Mouse (Mus musculus): ENCODE results near the gene Serpina1f. TPM values are rescaled to one million over a fixed set of nuclear protein-coding genes. Genes with fewer than 3 reads are reported as not detected.
"Not testable (repeated sequence)": the region's sequence is repeated elsewhere in the genome, so short reads cannot be mapped to it uniquely, and the experiment has no call there.

Serpina1f gene
- polyA plus RNA-seq, 1 experiment from 2014 or later: not detected

DNA sequence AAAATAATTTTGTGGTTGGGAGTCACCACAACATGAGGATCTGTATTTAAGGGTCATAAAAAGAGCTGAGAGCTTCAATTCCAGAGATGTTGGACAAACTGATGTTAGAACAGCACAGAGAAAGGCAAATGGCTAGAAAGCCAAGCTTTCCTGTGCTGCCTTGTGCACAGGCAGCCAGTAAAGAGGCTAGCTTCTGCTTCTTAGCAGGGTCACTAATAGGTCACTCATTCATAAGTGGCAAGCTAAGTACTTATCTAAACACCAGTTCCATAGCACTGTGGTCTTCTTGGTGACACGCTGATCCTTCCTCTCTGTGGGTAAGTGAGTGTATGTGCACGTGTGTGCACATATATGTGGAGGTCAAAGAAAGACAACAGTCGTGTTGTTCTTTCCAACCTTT is 23.8 kb downstream of the Serpina1f start:
- 80% methylated on average over 3 of the region's 3 CpGs for WGBS
- Histone ChIP-seq H3K27ac (ENCODE audit: low read length) (no peak overlapping the region), H3K36me3 (ENCODE audit: control insufficient read depth, insufficient read depth) (no peaks in the 10 kb centered on the region), H3K4me2 (ENCODE audit: low read length) (no peak overlapping the region), H3K4me1 (replicated peaks; ENCODE audit: control insufficient read depth, insufficient read depth, low read length) (no peaks in the 10 kb centered on the region; the same call in 1 of the 2 replicates), H3K9me3 (ENCODE audit: control insufficient read depth, low read length) (no peaks in the 10 kb centered on the region), H3K9ac (replicated peaks; ENCODE audit: low read depth, low read length) (no peak overlapping the region), H3K27me3 (replicated peaks; ENCODE audit: control insufficient read depth, insufficient read depth, low read length) (no peaks in the 10 kb centered on the region), H3K4me3 (replicated peaks; ENCODE audit: low read length) (no peak overlapping the region)
- ATAC-seq: no peak

DNA sequence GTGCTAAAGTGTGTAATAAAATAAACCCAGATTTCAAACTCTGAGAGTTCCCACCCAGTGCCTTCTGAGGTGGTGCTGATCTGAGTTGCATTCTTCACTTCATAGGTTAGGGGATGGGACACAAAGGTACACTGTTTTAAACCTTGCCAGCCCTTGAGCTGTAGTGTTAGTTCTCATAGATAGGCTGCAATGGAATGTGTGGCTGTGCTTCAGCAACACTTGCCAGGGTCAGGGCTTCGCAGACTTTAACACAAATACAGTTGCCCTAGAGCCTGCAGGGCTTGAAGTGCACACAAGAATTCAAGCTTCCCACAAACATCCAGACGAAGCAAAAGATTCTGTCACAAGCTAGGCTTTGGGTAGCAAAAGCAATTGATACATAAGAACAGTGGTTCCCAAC is 24.4 kb downstream of the Serpina1f start:
- no peaks in the 10 kb centered on the region for H3K36me3 ChIP-seq (ENCODE audit: control insufficient read depth, insufficient read depth)
- no peaks in the 10 kb centered on the region for H3K9me3 ChIP-seq (ENCODE audit: control insufficient read depth, low read length)
- H3K4me3 ChIP-seq (replicated peaks; ENCODE audit: low read length): no peak overlapping the region
- 74% methylated on average over 2 of the region's 2 CpGs for WGBS
- ATAC-seq: no peak
- no peaks in the 10 kb centered on the region; the same call in 1 of the 2 replicates for H3K4me1 ChIP-seq (replicated peaks; ENCODE audit: control insufficient read depth, insufficient read depth, low read length)
- no peaks in the 10 kb centered on the region for H3K27me3 ChIP-seq (replicated peaks; ENCODE audit: control insufficient read depth, insufficient read depth, low read length)
- H3K9ac ChIP-seq (replicated peaks; ENCODE audit: low read depth, low read length): no peak overlapping the region
- no peak overlapping the region for H3K27ac ChIP-seq (ENCODE audit: low read length)
- no peak overlapping the region for H3K4me2 ChIP-seq (ENCODE audit: low read length)

DNA sequence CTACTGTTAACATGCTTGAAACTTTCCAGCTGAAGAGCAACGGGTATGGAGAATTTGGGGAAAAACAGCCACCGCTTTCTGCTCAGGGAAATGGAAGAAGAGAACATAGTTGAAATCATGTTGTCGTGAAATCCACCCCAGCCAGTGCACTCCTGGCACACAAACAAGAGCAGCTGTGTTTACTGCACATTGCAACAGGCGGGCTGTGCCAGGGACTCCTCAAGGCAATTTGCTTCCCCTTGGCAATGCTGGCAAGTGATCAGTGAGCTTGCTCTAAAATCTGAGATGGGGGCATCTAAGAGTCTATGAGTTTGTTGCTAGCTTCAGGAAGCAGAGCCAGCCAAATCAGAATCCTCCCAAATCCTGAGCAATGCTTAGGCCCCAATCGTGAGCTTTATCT is 25.0 kb downstream of the Serpina1f start:
- 67% methylated on average over 5 of the region's 5 CpGs for WGBS
- no peak overlapping the region for H3K4me2 ChIP-seq (ENCODE audit: low read length)
- no peaks in the 10 kb centered on the region for H3K36me3 ChIP-seq (ENCODE audit: control insufficient read depth, insufficient read depth)
- no peaks in the 10 kb centered on the region for H3K9me3 ChIP-seq (ENCODE audit: control insufficient read depth, low read length)
- ATAC-seq: peak; percentile 77
- H3K27me3 ChIP-seq (replicated peaks; ENCODE audit: control insufficient read depth, insufficient read depth, low read length): no peaks in the 10 kb centered on the region
- no peak overlapping the region for H3K4me3 ChIP-seq (replicated peaks; ENCODE audit: low read length)
- no peak overlapping the region for H3K9ac ChIP-seq (replicated peaks; ENCODE audit: low read depth, low read length)
- no peak overlapping the region for H3K27ac ChIP-seq (ENCODE audit: low read length)
- H3K4me1 ChIP-seq (replicated peaks; ENCODE audit: control insufficient read depth, insufficient read depth, low read length): no peaks in the 10 kb centered on the region; the same call in 1 of the 2 replicates

DNA sequence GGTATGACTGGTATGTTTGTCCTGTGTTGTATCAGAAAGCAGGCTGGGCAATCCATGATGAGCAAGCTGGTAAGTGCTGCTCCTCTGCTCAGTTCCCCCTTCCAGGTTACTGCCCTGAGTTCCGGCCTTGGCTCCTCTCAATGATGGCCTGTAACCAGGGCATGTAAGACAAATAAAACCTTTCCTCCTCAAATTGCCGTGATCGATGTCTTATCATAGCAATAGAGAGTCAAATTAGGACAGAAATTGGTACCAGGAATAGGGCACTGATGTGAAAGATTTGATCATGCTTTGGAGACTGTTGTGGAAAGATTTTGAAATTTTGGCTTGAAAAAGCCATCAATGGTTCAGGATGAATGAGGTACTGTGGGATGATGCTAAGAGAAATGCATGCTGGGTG is 30.0 kb downstream of the Serpina1f start:
- no peaks in the 10 kb centered on the region for H3K36me3 ChIP-seq (ENCODE audit: control insufficient read depth, insufficient read depth)
- H3K4me2 ChIP-seq (ENCODE audit: low read length): no peak overlapping the region
- H3K9me3 ChIP-seq (ENCODE audit: control insufficient read depth, low read length): no peaks in the 10 kb centered on the region
- ATAC-seq: no peak
- H3K27ac ChIP-seq (ENCODE audit: low read length): no peak overlapping the region
- H3K27me3 ChIP-seq (replicated peaks; ENCODE audit: control insufficient read depth, insufficient read depth, low read length): no peaks in the 10 kb centered on the region
- no peak overlapping the region for H3K4me3 ChIP-seq (replicated peaks; ENCODE audit: low read length)
- WGBS: 96% methylated on average over 3 of the region's 3 CpGs
- H3K4me1 ChIP-seq (replicated peaks; ENCODE audit: control insufficient read depth, insufficient read depth, low read length): no peaks in the 10 kb centered on the region
- no peak overlapping the region for H3K9ac ChIP-seq (replicated peaks; ENCODE audit: low read depth, low read length)

DNA sequence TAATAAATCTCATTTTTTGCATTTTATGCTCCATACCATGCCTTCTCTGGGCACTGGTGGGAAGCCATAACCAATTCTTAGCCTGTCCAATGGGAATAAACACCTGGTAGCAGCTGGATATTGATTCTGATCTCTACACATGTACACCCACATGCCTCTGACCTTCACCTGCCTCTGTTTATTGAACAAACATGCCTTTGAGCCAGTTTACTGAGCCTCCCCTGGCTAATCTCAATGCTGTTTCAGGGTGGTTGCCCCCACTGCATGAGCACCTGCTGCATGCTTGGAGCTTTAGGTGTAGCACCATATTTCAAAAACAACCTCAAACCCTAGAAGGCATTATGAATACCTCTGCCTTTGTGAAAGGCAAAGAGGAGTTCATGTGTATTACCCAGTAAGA is 33.3 kb downstream of the Serpina1f start:
- H3K36me3 ChIP-seq (ENCODE audit: control insufficient read depth, insufficient read depth); H3K9me3 ChIP-seq (ENCODE audit: control insufficient read depth, low read length); H3K27ac ChIP-seq (ENCODE audit: low read length); ATAC-seq; H3K27me3 ChIP-seq (replicated peaks; ENCODE audit: control insufficient read depth, insufficient read depth, low read length); H3K4me3 ChIP-seq (replicated peaks; ENCODE audit: low read length); H3K4me1 ChIP-seq (replicated peaks; ENCODE audit: control insufficient read depth, insufficient read depth, low read length); H3K9ac ChIP-seq (replicated peaks; ENCODE audit: low read depth, low read length); H3K4me2 ChIP-seq (ENCODE audit: low read length): not testable (repeated sequence)

DNA sequence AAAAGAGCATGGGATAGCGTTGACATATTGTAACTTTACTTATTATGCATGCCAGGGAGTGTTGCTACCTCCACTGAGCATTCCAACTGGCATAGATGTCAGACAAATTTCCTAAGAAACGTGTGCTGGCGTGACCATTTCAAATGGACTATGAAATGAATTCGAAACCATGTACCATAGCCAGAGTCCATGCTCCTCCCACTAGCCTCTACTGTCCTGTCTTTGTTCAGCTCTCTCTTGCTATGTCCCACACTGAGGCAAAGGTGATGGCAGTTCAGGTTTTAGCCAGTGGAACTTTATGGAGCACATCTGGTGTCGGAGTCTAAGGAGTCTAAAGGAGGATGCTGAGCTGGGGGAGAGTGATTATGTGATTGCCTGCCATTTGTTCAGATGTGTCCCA is 35.3 kb downstream of the Serpina1f start:
- no peaks in the 10 kb centered on the region for H3K4me1 ChIP-seq (replicated peaks; ENCODE audit: control insufficient read depth, insufficient read depth, low read length)
- H3K27ac ChIP-seq (ENCODE audit: low read length): no peak overlapping the region
- H3K9me3 ChIP-seq (ENCODE audit: control insufficient read depth, low read length): no peaks in the 10 kb centered on the region
- no peaks in the 10 kb centered on the region for H3K27me3 ChIP-seq (replicated peaks; ENCODE audit: control insufficient read depth, insufficient read depth, low read length)
- H3K4me3 ChIP-seq (replicated peaks; ENCODE audit: low read length): no peak overlapping the region
- ATAC-seq: no peak
- WGBS: 86% methylated on average over 5 of the region's 5 CpGs
- H3K9ac ChIP-seq (replicated peaks; ENCODE audit: low read depth, low read length): no peak overlapping the region
- no peaks in the 10 kb centered on the region for H3K36me3 ChIP-seq (ENCODE audit: control insufficient read depth, insufficient read depth)
- no peak overlapping the region for H3K4me2 ChIP-seq (ENCODE audit: low read length)

DNA sequence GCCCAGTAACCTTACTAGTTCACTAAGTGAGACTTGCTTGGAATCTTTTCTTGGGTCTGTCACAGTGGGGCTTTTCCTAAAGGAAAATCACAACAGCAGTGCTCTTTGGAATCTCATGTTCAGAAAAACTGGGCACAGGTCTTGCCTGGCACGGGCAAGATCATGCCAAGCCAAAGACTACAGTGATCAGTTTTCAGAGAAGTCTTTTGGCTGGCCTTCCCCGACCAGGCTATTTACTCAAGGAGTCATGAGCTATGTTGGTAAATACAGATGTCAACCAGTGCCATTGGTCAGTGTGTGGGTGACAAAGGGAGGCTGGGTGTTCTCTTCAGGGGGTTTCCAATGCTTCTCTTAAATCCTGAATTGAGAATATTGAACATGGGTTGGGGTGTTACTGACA is 36.2 kb downstream of the Serpina1f start:
- Histone ChIP-seq H3K4me1 (replicated peaks; ENCODE audit: control insufficient read depth, insufficient read depth, low read length) (no peaks in the 10 kb centered on the region), H3K27me3 (replicated peaks; ENCODE audit: control insufficient read depth, insufficient read depth, low read length) (no peaks in the 10 kb centered on the region), H3K36me3 (ENCODE audit: control insufficient read depth, insufficient read depth) (no peaks in the 10 kb centered on the region), H3K9me3 (ENCODE audit: control insufficient read depth, low read length) (no peaks in the 10 kb centered on the region), H3K27ac (ENCODE audit: low read length) (no peak overlapping the region), H3K9ac (replicated peaks; ENCODE audit: low read depth, low read length) (no peak overlapping the region), H3K4me3 (replicated peaks; ENCODE audit: low read length) (no peak overlapping the region), H3K4me2 (ENCODE audit: low read length) (no peak overlapping the region)
- ATAC-seq: no peak
- 77% methylated on average over 2 of the region's 2 CpGs for WGBS

DNA sequence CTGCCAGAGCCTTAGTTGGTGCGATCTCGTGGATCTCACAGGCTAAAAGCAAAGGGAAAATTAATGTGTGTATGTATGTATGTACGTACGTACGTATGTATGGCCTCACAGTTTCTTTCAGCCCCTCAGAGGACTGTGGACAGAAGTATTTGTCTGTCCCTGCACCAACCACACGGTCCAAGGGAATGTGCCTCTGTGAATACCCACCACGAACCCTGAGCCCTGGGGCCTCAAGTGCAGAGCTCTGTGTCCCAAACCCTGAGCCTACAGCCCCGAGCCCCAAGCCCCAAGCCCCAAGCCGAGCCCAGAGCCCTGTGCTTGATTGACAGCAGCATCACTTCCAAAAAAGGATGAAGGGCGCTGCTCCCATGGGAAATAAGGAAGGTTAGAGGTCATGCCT is 37.3 kb downstream of the Serpina1f start:
- H3K4me1 ChIP-seq (replicated peaks; ENCODE audit: control insufficient read depth, insufficient read depth, low read length): no peaks in the 10 kb centered on the region
- H3K4me2 ChIP-seq (ENCODE audit: low read length): no peak overlapping the region
- no peaks in the 10 kb centered on the region for H3K36me3 ChIP-seq (ENCODE audit: control insufficient read depth, insufficient read depth)
- no peak overlapping the region for H3K9ac ChIP-seq (replicated peaks; ENCODE audit: low read depth, low read length)
- ATAC-seq: no peak
- H3K9me3 ChIP-seq (ENCODE audit: control insufficient read depth, low read length): no peaks in the 10 kb centered on the region
- no peaks in the 10 kb centered on the region for H3K27me3 ChIP-seq (replicated peaks; ENCODE audit: control insufficient read depth, insufficient read depth, low read length)
- WGBS: 84% methylated on average over 10 of the region's 10 CpGs
- no peak overlapping the region for H3K27ac ChIP-seq (ENCODE audit: low read length)
- H3K4me3 ChIP-seq (replicated peaks; ENCODE audit: low read length): no peak overlapping the region

DNA sequence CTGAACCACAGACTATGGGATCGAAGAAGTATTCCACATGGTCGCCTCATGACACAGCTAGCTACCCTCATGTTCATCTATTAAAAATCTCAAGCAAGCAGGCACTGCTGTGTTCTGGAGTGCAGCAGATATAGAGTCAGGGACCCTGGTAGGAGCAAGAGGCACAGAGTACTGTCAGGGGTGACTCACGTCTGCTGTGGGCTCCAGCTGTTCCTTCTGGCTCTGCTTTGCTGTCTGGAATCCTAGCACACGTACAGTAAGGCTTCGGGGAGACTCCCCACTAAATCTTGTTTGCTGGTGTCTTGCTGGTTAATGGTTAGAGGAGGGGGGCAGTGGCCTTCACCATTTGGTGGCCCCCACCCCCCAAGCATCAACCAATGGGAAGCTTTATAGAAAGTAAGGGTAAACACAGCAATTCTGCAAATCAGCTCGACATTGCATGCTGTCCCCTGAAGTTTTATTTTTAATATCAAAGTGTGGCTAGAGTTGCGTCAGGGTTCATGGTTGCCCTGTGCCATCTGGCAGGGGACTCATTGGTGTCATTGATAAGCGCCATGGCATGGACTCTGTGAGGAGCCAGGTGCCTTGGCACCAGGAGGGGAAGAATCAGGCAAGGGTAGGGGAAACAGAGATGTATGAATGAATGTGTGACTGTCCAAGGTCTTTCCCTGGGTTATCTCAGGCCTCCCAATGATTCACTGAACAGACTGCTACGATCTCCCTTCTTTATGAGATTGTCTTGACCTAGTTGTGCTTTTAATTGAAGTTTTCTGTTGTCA is 38.3 kb downstream of the Serpina1f start, which contains the start of gene Serpina6:
Serpina6 (minus strand) TSS at position 365 of the 779 bp plus-strand sequence.
- Histone ChIP-seq H3K9ac (replicated peaks; ENCODE audit: low read depth, low read length) (no peak within 1 kb of the TSS), H3K4me3 (replicated peaks; ENCODE audit: low read length) (no peak within 1 kb of the TSS), H3K36me3 (ENCODE audit: control insufficient read depth, insufficient read depth) (no peaks in the 10 kb centered on the region), H3K27me3 (replicated peaks; ENCODE audit: control insufficient read depth, insufficient read depth, low read length) (no peaks in the 10 kb centered on the region), H3K27ac (ENCODE audit: low read length) (no peak within 1 kb of the TSS), H3K9me3 (ENCODE audit: control insufficient read depth, low read length) (no peaks in the 10 kb centered on the region), H3K4me2 (ENCODE audit: low read length) (no peak within 1 kb of the TSS), H3K4me1 (replicated peaks; ENCODE audit: control insufficient read depth, insufficient read depth, low read length) (no peaks in the 10 kb centered on the region)
- ATAC-seq: no peak
- WGBS: 83% methylated on average over 9 of the region's 9 CpGs

Data from forebrain, embryonic 16.5 days (tissue).